Mouse (Mus musculus) cerebellum, adult 9-10 months (tissue): Measurements from ENCODE around the gene Lrriq3.
A peak's percentile ranks its signal among the peaks of the same experiment; 100 is the strongest.

Experiments used
- DNase-seq: peaks from one replicate; pipeline ENCODE4 v3.0.0; 2022

Gene Lrriq3

DNA sequence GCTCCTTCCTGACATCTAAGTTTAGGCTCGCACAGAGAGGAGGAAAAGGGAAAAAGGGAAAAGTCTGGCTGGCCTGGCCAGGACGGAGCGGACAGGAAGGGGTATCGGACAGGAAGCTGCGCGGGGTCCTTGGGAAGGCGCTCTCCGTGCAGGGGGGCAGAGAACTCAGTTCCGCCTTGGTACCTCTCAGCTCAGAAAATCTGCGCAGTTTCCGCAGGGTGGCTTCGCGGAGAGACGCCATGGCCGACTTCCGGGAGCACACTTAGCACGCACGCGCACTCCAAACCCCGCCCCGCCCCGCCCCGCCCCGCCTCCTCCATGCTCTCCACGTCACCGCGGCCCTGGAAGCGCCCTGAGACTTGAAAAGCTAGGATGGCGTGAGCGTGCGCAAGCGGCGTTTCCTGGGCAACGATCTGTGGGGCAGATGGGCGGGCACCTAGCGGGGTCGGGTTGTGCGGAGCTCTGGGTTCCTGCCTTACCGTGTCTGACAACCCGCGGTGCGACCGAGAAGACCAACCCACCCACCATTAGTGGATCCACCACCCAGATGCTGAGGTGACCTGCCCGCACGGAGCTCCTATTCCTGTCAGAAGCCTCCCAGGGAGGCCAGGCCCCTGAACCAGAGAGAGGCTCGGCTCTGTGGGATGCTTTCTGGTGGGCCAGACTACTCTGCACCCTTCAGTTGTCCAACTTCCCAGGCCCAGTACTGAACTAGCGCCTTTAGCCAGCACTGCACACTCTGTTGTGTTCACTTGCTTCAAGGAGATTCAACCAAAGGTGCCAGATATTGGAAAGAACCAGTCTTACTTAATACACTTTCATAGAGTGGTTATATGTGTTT lies at the start of gene Lrriq3, which contains the start of gene Fpgt:
Gene Lrriq3 (plus strand): TSS at position 319 of the 841 bp plus-strand sequence.
Gene Fpgt (minus strand): TSS at position 288 of the 841 bp plus-strand sequence.
- DNase-seq = peak; percentile 93

- DNase-seq = no peak
Measured at GRCm38 (mm10) chr3:155052021-155052420, 41.2 kb upstream of the Lrriq3 start.

GRCm38 (mm10) chr3:155053189-155053588 lies 40.0 kb upstream of the Lrriq3 start:
- no peak for DNase-seq

DNA sequence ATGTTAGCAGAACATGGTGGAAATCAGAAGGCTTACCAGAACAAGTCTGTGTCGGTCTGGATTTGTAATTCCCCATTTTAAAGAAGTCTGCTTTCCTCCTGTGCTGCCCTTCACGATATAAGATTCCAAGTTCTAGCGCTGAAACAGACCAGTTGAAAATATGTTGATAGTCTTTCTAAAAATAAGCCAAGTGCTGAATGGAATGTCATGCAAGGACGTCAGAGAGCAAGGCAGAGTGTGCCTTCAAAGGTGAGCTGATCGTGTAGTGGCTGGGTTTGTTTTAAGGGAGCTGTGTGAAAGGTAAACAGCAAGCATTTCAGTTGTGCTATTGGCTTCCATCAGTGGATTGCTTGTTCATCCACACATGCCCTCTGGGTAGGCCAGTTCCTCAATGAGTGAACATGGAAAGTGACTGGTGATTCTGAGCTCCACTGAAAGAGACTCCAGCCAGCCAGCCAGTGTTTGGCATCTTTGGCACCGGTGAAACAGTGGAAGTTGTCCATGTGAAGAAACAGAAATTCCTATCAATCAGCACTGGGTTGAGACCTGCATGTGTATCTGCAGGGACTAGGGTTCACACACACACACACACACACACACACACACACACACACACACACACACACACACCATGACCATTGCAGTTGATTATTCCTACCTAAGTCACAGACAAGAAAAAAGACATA lies 37.9 kb upstream of the Lrriq3 start, which contains the start of gene Tnni3k:
Gene Tnni3k (minus strand): TSS at position 177 of the 686 bp plus-strand sequence.
- DNase-seq = no peak

- no peak for DNase-seq
Measured at GRCm38 (mm10) chr3:155056606-155057005, 36.6 kb upstream of the Lrriq3 start.

DNA sequence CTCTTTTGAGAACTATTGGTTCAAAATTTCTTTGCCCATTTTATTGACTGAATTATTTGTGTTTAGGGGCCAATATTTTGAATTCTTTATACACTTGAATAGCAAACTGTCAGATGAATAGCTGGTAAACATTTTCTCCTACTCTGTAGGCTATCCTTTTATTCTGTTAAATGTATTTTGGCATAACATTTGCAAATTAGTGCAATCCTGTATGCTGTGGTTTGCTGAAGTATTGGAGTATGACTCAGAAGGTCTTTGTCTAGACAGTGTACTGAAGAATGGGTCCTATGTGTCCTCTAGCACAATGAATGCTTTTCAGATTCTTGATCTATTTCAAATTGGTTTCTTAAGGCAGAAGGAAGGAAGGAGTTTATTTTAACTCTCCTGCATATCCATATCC lies 35.7 kb upstream of the Lrriq3 start:
- no peak for DNase-seq

DNA sequence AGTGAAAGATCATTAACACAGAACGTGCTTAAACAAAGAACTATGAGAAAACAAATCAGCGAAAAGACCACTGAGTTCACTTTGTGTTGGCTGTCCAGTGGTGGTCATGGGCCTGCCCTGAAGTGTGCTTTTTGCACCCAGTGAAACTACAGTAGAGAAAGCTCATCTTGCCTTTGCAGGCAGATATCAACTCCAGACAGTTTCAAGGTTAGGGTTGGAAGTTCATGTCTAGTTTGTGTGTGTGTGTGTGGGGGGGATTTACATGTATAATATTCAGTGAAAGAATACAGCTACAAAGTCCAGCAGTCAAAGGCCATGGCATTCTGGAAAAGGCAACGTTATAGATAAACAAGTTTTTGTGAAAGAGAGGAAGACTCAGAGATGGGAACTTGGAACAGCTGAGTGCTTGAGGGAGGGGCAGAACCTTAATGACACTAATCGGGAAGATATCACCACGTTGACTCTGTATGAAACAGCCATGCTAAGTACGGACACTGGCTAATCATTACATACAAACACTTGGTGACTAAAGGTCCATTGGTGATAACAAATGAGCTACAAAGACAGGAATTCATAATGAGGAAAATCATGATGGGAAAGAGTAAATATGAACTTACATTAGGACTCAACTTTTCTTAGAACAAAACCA lies 34.3 kb upstream of the Lrriq3 start:
- no peak for DNase-seq

DNA sequence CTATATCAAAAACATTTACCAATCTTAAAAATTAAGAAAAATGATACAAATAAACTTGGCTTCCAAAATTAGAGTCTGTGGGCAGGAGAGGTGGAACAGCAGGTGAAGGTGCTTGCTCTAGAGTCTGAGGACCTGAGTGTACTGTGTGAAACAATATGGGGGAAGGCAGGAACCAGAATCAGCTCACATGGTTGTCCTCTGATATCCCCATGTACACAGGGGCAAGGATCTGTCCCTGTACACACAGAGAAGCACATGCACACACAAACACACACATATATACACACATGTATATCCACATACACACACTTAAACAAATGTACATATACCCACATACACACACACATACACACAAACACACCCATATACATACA lies 33.8 kb upstream of the Lrriq3 start:
- DNase-seq = no peak

GRCm38 (mm10) chr3:155077908-155078307 lies 15.3 kb upstream of the Lrriq3 start:
- no peak for DNase-seq

DNA sequence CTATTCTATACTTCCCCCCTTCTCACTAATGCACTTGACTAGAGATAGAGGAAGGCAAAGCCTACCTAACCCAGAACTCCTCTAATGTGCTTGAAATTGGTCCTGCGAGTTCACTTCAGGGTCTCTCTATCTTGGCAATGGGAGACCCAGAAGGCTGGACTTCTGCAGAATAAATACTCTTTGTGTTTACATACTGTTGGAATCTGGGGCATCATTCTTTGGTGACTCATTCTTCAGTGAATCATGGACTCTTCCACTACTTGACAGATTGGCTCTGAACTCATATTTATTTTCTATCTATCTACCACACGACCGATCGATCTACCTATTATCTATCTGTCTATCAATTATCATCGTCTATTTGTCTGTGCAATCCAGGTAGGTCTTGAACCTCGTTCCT lies 1.2 kb upstream of the Lrriq3 start:
- no peak for DNase-seq

- no peak for DNase-seq
Measured at GRCm38 (mm10) chr3:155099266-155099665, 6.0 kb downstream of the Lrriq3 start.

GRCm38 (mm10) chr3:155105957-155106356 lies 12.7 kb downstream of the Lrriq3 start:
- no peak for DNase-seq

DNA sequence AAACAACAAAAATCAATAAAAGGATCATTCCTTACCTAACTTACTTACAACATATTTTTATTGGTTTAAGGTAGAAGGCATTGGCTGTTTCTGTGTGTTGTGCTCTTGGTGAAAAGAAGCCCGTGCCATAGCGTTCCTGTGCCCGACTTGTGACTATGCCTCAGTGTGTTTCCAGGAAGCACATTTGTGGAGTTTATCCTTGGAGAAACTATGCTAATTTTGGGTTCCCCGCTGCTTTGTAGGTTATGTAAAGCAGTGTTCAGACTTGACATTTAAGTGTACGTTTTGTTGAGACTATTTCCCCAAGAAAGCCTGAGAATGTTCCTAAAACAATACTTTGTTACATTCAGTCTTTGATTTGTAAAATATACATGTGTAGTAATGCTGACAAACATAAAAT lies 44.5 kb downstream of the Lrriq3 start:
- no peak for DNase-seq

- DNase-seq = no peak
Measured at GRCm38 (mm10) chr3:155141047-155141446, 47.8 kb downstream of the Lrriq3 start.

DNA sequence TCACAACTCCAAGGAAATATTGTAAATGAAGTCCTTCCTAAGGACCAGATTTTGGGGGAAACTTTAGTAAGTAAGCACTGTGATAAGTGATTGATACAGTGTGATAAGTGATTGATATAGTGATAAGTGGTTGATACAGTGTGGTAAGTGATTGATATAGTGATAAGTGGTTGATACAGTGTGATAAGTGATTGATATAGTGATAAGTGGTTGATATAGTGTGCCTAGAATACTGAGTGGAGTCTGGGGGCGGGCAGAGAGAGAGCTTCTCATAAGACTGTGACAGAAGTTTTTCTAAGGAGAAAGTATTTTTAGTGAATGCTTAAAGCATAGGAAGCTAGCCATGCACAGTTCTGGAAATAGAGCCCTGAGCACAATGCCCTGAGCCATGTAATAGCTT lies 51.1 kb downstream of the Lrriq3 start:
- DNase-seq = no peak

- no peak for DNase-seq
Measured at GRCm38 (mm10) chr3:155161842-155162241, 68.6 kb downstream of the Lrriq3 start.

- DNase-seq = no peak
Measured at GRCm38 (mm10) chr3:155180303-155180902, 87.2 kb downstream of the Lrriq3 start.

- no peak for DNase-seq
Measured at GRCm38 (mm10) chr3:155186456-155186855, 93.2 kb downstream of the Lrriq3 start.

GRCm38 (mm10) chr3:155188857-155189256 lies 95.6 kb downstream of the Lrriq3 start:
- DNase-seq = no peak

DNA sequence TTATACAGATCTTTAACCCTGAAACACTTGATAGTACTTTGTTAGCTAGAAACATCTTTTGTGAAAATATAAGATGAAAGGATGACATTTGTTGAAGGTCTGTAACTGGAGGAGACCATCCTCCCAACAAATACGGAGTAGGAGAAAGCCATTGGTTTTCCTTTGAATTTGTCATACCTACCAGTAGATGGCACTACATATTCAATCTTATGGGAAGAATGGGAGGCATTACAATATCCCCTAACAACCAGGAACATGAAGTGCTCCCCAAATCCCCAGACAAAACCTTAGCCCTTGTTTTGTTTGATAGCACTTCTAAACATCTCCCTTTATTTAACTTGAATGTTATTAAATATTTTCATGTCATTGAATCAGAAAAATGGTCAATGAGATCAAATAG lies 141.7 kb downstream of the Lrriq3 start:
- DNase-seq = peak; percentile 20

- no peak for DNase-seq
Measured at GRCm38 (mm10) chr3:155235502-155235901, 142.3 kb downstream of the Lrriq3 start.
